Mouse (Mus musculus) bone marrow, adult 2 months (tissue): ENCODE results near the gene Kpna2.

Experiments
- CTCF ChIP-seq: fragments of 200-500 bp; IDR thresholded peaks from 2 replicates; pipeline ENCODE4 v1.5.1; 2011; ENCODE audit warnings: low read length, control low read depth; ENCODE audit not compliant: control insufficient read depth, insufficient read depth
- POLR2A ChIP-seq: fragments of 200-500 bp; IDR thresholded peaks from 2 replicates; pipeline ENCODE4 v1.6.1; 2011; ENCODE audit warnings: low read depth, mild to moderate bottlenecking, control low read depth, low read length, borderline replicate concordance; ENCODE audit not compliant: control insufficient read depth

DNA sequence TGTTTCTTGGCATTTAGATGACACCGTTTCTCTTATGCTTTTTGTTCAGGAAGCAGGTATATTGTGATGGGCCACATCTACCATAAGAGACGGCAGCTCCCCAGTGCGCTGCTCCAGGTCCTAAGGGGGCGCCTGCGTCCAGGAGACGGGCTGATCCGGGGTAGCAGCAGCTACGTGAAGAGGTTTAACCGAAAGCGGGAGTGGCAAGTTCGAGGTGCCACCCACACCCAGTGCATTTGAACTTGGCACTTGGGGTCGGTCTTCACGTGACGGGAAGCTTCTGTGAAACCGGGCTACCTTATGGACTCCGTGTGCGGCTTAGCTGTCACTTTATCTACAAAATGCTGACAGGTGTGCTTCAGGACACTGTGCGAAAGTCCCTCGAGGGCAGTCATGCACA, 30.2 kb upstream of the Kpna2 start:
- no peak for TF ChIP-seq CTCF
- TF ChIP-seq POLR2A, result no peak
